Mouse (Mus musculus) spleen, adult 2 months (tissue): ENCODE measurements around the gene Snf8.

Experiments
- CTCF ChIP-seq: fragments of 200-500 bp; IDR thresholded peaks from 2 replicates; pipeline ENCODE4 v1.5.1; 2011; ENCODE audit warnings: mild to moderate bottlenecking, inconsistent platforms; ENCODE audit not compliant: insufficient read depth, insufficient read length, insufficient replicate concordance; ENCODE audit errors: extremely low read depth
- POLR2A ChIP-seq: fragments of 200-500 bp; IDR thresholded peaks from 2 replicates; pipeline ENCODE4 v1.6.1; 2011; ENCODE audit warnings: low read depth, low read length, inconsistent platforms

GRCm38 (mm10) chr11:96034116-96034515 lies 569 bp upstream of the Snf8 start:
- TF ChIP-seq CTCF (no peak), POLR2A (no peak)
